Mouse (Mus musculus): Measurements from ENCODE around the gene Pclo. TPM values are rescaled to one million over a fixed set of nuclear protein-coding genes. Genes with fewer than 3 reads are reported as not detected.
A peak's percentile ranks its signal among the peaks of the same experiment; 100 is the strongest.
"Not testable (repeated sequence)": the region's sequence is repeated elsewhere in the genome, so short reads cannot be mapped to it uniquely, and the experiment has no call there.

Pclo gene
- polyA plus RNA-seq, 1 experiment from 2014 or later, result 1.4 TPM

GRCm38 (mm10) chr5:14833165-14833860 is 318.6 kb downstream of the Pclo start:
- DNase-seq (ENCODE audit: low spot score), result peak; percentile 9
- Histone ChIP-seq H3K36me3 (ENCODE audit: control insufficient read depth, insufficient read depth, low read length) (no peaks in the 10 kb centered on the region), H3K4me1 (ENCODE audit: control insufficient read depth, insufficient read depth, low read length) (no peaks in the 10 kb centered on the region), H3K4me2 (ENCODE audit: low read depth, low read length) (no peak overlapping the region), H3K9me3 (ENCODE audit: control insufficient read depth, low read length) (no peaks in the 10 kb centered on the region), H3K27me3 (replicated peaks; ENCODE audit: control insufficient read depth, insufficient read depth, low read length) (no peaks in the 10 kb centered on the region), H3K4me3 (ENCODE audit: low read depth, low read length) (no peak overlapping the region), H3K27ac (replicated peaks; ENCODE audit: low read depth, low read length) (no peak overlapping the region), H3K9ac (ENCODE audit: low read depth, low read length) (no peak overlapping the region)
- peak; percentile 50; the same call in 1 of the 2 replicates for ATAC-seq (ENCODE audit: low read depth)
- WGBS, result 66% methylated on average over 3 of the region's 3 CpGs

- no peak overlapping the region for H3K4me2 ChIP-seq (ENCODE audit: low read depth, low read length)
- H3K36me3 ChIP-seq (ENCODE audit: control insufficient read depth, insufficient read depth, low read length), result no peaks in the 10 kb centered on the region
- no peaks in the 10 kb centered on the region for H3K4me1 ChIP-seq (ENCODE audit: control insufficient read depth, insufficient read depth, low read length)
- WGBS, result 60% methylated on average over 4 of the region's 4 CpGs
- DNase-seq (ENCODE audit: low spot score) (peak; percentile 43), ATAC-seq (ENCODE audit: low read depth) (peak; percentile 37; the same call in 1 of the 2 replicates)
- no peak overlapping the region for H3K4me3 ChIP-seq (ENCODE audit: low read depth, low read length)
- H3K9me3 ChIP-seq (ENCODE audit: control insufficient read depth, low read length), result no peaks in the 10 kb centered on the region
- H3K9ac ChIP-seq (ENCODE audit: low read depth, low read length), result no peak overlapping the region
- no peaks in the 10 kb centered on the region for H3K27me3 ChIP-seq (replicated peaks; ENCODE audit: control insufficient read depth, insufficient read depth, low read length)
- H3K27ac ChIP-seq (replicated peaks; ENCODE audit: low read depth, low read length), result no peak overlapping the region
These were observed 319.7 kb downstream of the Pclo start for GRCm38 (mm10) chr5:14834155-14834991.

DNA sequence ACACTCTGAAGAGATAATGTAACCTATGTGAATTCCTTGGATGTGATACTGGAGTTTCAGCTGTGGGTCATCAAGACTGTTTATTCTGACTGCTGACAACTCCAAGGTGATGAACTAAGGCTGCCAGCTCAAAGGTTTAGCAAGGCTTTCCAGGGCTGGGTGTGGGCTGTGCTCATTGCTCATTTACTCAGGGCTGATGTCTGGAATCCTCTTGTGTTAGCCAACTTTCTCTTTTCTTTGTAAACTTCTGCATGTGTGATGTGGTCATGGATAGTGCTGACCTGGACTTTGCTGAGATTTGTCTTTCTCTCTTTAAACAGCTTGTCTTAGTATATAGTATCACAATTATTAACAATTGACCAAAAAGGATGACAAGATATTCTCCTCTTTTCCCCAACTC is 338.9 kb downstream of the Pclo start:
- Histone ChIP-seq H3K27ac (replicated peaks; ENCODE audit: low read depth, low read length) (no peak overlapping the region), H3K4me1 (ENCODE audit: control insufficient read depth, insufficient read depth, low read length) (no peaks in the 10 kb centered on the region), H3K27me3 (replicated peaks; ENCODE audit: control insufficient read depth, insufficient read depth, low read length) (no peaks in the 10 kb centered on the region), H3K4me2 (ENCODE audit: low read depth, low read length) (no peak overlapping the region), H3K36me3 (ENCODE audit: control insufficient read depth, insufficient read depth, low read length) (no peaks in the 10 kb centered on the region), H3K9ac (ENCODE audit: low read depth, low read length) (no peak overlapping the region), H3K4me3 (ENCODE audit: low read depth, low read length) (no peak overlapping the region), H3K9me3 (ENCODE audit: control insufficient read depth, low read length) (no peaks in the 10 kb centered on the region)
- DNase-seq (ENCODE audit: low spot score) (no peak), ATAC-seq (ENCODE audit: low read depth) (no peak)

GRCm38 (mm10) chr5:14885291-14885690 is 370.6 kb downstream of the Pclo start:
- not testable (repeated sequence) for H3K4me2 ChIP-seq (ENCODE audit: low read depth, low read length); ATAC-seq (ENCODE audit: low read depth); H3K27me3 ChIP-seq (replicated peaks; ENCODE audit: control insufficient read depth, insufficient read depth, low read length); H3K36me3 ChIP-seq (ENCODE audit: control insufficient read depth, insufficient read depth, low read length); H3K27ac ChIP-seq (replicated peaks; ENCODE audit: low read depth, low read length); H3K9ac ChIP-seq (ENCODE audit: low read depth, low read length); DNase-seq (ENCODE audit: low spot score); H3K4me3 ChIP-seq (ENCODE audit: low read depth, low read length); H3K9me3 ChIP-seq (ENCODE audit: control insufficient read depth, low read length); H3K4me1 ChIP-seq (ENCODE audit: control insufficient read depth, insufficient read depth, low read length)
- WGBS, result 70% methylated on average over 2 of the region's 2 CpGs

GRCm38 (mm10) chr5:14892242-14892641 is 377.5 kb downstream of the Pclo start:
- Histone ChIP-seq H3K36me3 (ENCODE audit: control insufficient read depth, insufficient read depth, low read length) (no peaks in the 10 kb centered on the region), H3K4me3 (ENCODE audit: low read depth, low read length) (no peak overlapping the region), H3K4me1 (ENCODE audit: control insufficient read depth, insufficient read depth, low read length) (no peaks in the 10 kb centered on the region), H3K9me3 (ENCODE audit: control insufficient read depth, low read length) (no peaks in the 10 kb centered on the region), H3K4me2 (ENCODE audit: low read depth, low read length) (no peak overlapping the region), H3K27me3 (replicated peaks; ENCODE audit: control insufficient read depth, insufficient read depth, low read length) (no peaks in the 10 kb centered on the region), H3K9ac (ENCODE audit: low read depth, low read length) (no peak overlapping the region), H3K27ac (replicated peaks; ENCODE audit: low read depth, low read length) (no peak overlapping the region)
- no peak for DNase-seq (ENCODE audit: low spot score)
- 76% methylated on average over 3 of the region's 3 CpGs for WGBS
- ATAC-seq (ENCODE audit: low read depth), result no peak

- not testable (repeated sequence) for H3K27ac ChIP-seq (replicated peaks; ENCODE audit: low read depth, low read length); H3K9me3 ChIP-seq (ENCODE audit: control insufficient read depth, low read length); H3K36me3 ChIP-seq (ENCODE audit: control insufficient read depth, insufficient read depth, low read length); DNase-seq (ENCODE audit: low spot score); H3K4me2 ChIP-seq (ENCODE audit: low read depth, low read length); ATAC-seq (ENCODE audit: low read depth); H3K9ac ChIP-seq (ENCODE audit: low read depth, low read length); H3K4me3 ChIP-seq (ENCODE audit: low read depth, low read length); H3K27me3 ChIP-seq (replicated peaks; ENCODE audit: control insufficient read depth, insufficient read depth, low read length); H3K4me1 ChIP-seq (ENCODE audit: control insufficient read depth, insufficient read depth, low read length)
- WGBS, result 18% methylated on average over 3 of the region's 3 CpGs
These were observed 388.8 kb downstream of the Pclo start for GRCm38 (mm10) chr5:14903539-14903938.
